Mouse (Mus musculus) stomach, embryonic 14.5 days (tissue): ENCODE results near the gene Fkbp15. TPM values are rescaled to one million over a fixed set of nuclear protein-coding genes. Genes with fewer than 3 reads are reported as not detected.

Source experiments
- ATAC-seq: fragments of 200-750 bp; cut with Nextera tagmentation; 2 replicates; pipeline ENCODE4 v1.8.0; 2017; ENCODE audit warnings: low read depth, moderate TSS enrichment; ENCODE audit not compliant: insufficient number of reproducible peaks, insufficient read depth, low FRiP score
- H3K27ac ChIP-seq: fragments of 300-500 bp; sonication (generic); 2 replicates; pipeline ENCODE4 v1.5.1; 2014; ENCODE audit warnings: mild to moderate bottlenecking, low read length, moderate library complexity, mixed read lengths
- H3K27me3 ChIP-seq: fragments of 300-500 bp; sonication (generic); 2 replicates; pipeline ENCODE4 v1.6.1; 2014; ENCODE audit warnings: low read length, control low read depth, mixed read lengths; ENCODE audit not compliant: control insufficient read depth, insufficient read depth
- H3K36me3 ChIP-seq: fragments of 300-500 bp; sonication (generic); 2 replicates; pipeline ENCODE4 v1.6.1; 2014; ENCODE audit warnings: mild to moderate bottlenecking, control low read depth, low read length, moderate library complexity, mixed read lengths; ENCODE audit not compliant: control insufficient read depth, insufficient read depth
- H3K4me1 ChIP-seq: fragments of 300-500 bp; sonication (generic); 2 replicates; pipeline ENCODE4 v1.6.1; 2014; ENCODE audit warnings: low read length, control low read depth, mixed read lengths; ENCODE audit not compliant: control insufficient read depth, insufficient read depth
- H3K4me2 ChIP-seq: fragments of 300-500 bp; sonication (generic); replicated peaks from 2 replicates; pipeline ENCODE4 v1.6.1; 2014; ENCODE audit warnings: low read depth, low read length, control low read depth
- H3K4me3 ChIP-seq: fragments of 300-500 bp; sonication (generic); 2 replicates; pipeline ENCODE4 v1.5.1; 2014; ENCODE audit warnings: low read depth, low read length, control low read depth
- H3K9ac ChIP-seq: fragments of 300-500 bp; sonication (generic); replicated peaks from 2 replicates; pipeline ENCODE4 v1.6.1; 2014; ENCODE audit warnings: low read depth, mild to moderate bottlenecking, control low read depth, low read length, moderate library complexity, mixed read lengths
- H3K9me3 ChIP-seq: fragments of 300-500 bp; sonication (generic); 2 replicates; pipeline ENCODE4 v1.6.1; 2016; ENCODE audit warnings: low read depth, low read length, control low read depth; ENCODE audit not compliant: control insufficient read depth
- WGBS: fragments of 180-500 bp; shearing (Covaris S2); extraction: QIAGEN DNeasy Blood & Tissue Kit; methylation state at CpG from one replicate; pipeline ENCODE4 v1.1.7; 2014; 5-methylcytosine and 5-hydroxymethylcytosine counted together
- polyA plus RNA-seq: library from polyadenylated mRNA; unstranded; fragments of >200 nt; fragmentation: Nextera tagmentation; extraction: Ambion mirVana; gene quantifications from 2 replicates; pipeline ENCODE4 v1.2.1, GENCODE M21; 2014

The Fkbp15 gene
- polyA plus RNA-seq, 1 experiment from 2014 or later = 28.6 TPM

DNA sequence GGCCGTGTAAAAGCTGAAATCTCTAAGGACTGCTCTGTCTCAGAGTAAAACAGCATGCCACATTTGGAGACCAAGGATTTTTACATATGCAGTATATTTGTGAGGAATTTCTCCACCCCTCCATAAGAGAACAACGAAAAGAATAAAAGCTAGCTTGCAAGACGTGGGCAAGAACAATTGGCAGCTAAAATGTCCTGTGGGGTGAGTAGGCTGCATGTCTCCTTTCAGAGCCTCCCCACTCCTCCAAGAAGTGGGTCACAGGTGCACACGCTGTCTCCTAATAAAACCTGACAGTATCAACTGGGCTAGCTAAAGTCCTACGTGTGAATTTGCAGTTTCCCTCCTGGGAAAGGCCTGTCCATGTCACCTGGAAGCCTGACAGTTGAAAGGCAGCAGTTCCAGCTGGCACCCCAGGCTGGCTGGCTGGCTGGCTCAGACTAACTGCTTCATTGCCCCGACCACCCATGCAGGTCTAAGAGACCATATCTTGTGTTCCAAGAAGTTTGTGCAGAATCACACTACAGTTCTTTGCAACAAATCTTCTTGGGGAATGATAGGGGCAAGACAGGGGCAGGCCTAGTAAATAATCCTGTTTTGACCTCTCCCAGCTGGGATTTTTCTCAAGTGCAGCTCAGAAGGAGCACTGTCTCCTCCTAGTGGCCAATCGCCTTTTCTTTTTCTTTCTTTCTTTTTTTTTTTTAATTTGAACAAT, 97.1 kb downstream of the Fkbp15 start:
- no peak overlapping the region for H3K4me2 ChIP-seq
- H3K9me3 ChIP-seq = no peaks in the 10 kb centered on the region
- no peaks in the 10 kb centered on the region for H3K4me1 ChIP-seq
- H3K9ac ChIP-seq = no peak overlapping the region
- no peaks in the 10 kb centered on the region for H3K36me3 ChIP-seq
- no peaks in the 10 kb centered on the region for H3K27me3 ChIP-seq
- no peak overlapping the region for H3K27ac ChIP-seq
- no peak overlapping the region for H3K4me3 ChIP-seq
- ATAC-seq = no peak; the same call in 1 of the 2 replicates
- 31% methylated on average over 7 of the region's 7 CpGs for WGBS

- ATAC-seq = no peak
- 46% methylated on average over 2 of the region's 2 CpGs for WGBS
- no peak within 1 kb of the TSS for H3K4me2 ChIP-seq
- no peak within 1 kb of the TSS for H3K27ac ChIP-seq
- H3K36me3 ChIP-seq = no peaks in the 10 kb centered on the region
- H3K27me3 ChIP-seq = no peaks in the 10 kb centered on the region
- no peak within 1 kb of the TSS for H3K4me3 ChIP-seq
- H3K4me1 ChIP-seq = no peaks in the 10 kb centered on the region
- H3K9me3 ChIP-seq = no peaks in the 10 kb centered on the region
- no peak within 1 kb of the TSS for H3K9ac ChIP-seq
These were observed 98.1 kb downstream of the Fkbp15 start, which contains the start of gene Slc31a2 for GRCm38 (mm10) chr4:62262276-62262675. TSS of gene Slc31a2 (plus strand) at chr4:62262562.

GRCm38 (mm10) chr4:62256931-62257330, 103.4 kb downstream of the Fkbp15 start:
- no peaks in the 10 kb centered on the region for H3K27me3 ChIP-seq
- no peak overlapping the region for H3K9ac ChIP-seq
- H3K9me3 ChIP-seq = no peaks in the 10 kb centered on the region
- H3K27ac ChIP-seq = no peak overlapping the region
- 22% methylated on average over 8 of the region's 8 CpGs for WGBS
- no peak overlapping the region for H3K4me3 ChIP-seq
- H3K36me3 ChIP-seq = no peaks in the 10 kb centered on the region
- ATAC-seq = no peak
- H3K4me1 ChIP-seq = no peaks in the 10 kb centered on the region
- H3K4me2 ChIP-seq = no peak overlapping the region

DNA sequence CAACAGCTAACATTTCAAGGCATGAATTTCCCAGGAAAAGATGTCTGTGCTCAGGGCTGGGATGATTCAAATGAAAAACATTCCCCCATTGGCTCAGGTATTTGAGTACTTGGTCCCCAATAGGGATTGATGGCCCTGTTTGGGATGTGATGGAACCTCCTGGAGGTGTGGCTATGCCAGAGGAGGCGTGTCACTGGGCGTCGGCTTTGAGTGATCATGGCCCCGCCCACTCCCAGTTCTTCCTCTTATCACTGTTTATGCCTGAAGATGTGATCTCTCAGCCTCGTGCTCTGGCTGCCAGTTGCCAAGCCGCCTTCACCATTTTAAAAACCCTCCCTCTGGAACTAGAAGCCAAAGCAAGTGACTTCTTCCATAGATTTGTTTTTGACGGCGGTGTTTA, 105.8 kb downstream of the Fkbp15 start:
- Histone ChIP-seq H3K27ac (no peak overlapping the region), H3K36me3 (no peaks in the 10 kb centered on the region), H3K4me3 (no peak overlapping the region), H3K9me3 (no peaks in the 10 kb centered on the region), H3K9ac (no peak overlapping the region), H3K4me1 (no peaks in the 10 kb centered on the region), H3K4me2 (no peak overlapping the region), H3K27me3 (no peaks in the 10 kb centered on the region)
- ATAC-seq = no peak
- 65% methylated on average over 8 of the region's 8 CpGs for WGBS

DNA sequence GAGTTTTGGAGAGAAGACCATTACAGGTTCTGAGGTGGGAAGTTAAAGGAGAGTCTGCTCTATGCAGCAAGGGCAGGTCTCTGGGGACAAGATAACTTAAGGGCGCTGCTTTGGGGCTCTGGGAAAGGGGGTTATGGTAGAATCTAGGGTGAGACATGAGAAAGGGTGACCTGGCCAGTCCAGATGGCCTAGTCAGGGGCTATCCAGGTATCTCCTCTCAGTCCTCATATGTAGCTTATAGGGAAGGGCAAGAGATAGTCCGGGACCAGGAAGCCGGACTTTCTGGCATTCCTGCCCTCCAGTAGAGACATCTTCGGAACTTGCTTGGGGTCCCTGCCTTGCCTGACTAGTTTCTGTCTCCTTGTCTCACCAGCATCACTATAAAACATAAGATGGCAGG, 108.6 kb downstream of the Fkbp15 start:
- 91% methylated on average over 4 of the region's 4 CpGs for WGBS

GRCm38 (mm10) chr4:62250896-62251544, 109.3 kb downstream of the Fkbp15 start:
- no peak for ATAC-seq
- Histone ChIP-seq H3K27me3 (no peaks in the 10 kb centered on the region), H3K36me3 (no peaks in the 10 kb centered on the region), H3K9me3 (no peaks in the 10 kb centered on the region), H3K4me1 (no peaks in the 10 kb centered on the region), H3K9ac (no peak overlapping the region), H3K4me2 (no peak overlapping the region), H3K4me3 (no peak overlapping the region), H3K27ac (no peak overlapping the region)
- 41% methylated on average over 3 of the region's 3 CpGs for WGBS

More for the DNA sequence above, 108.6 kb downstream of the Fkbp15 start:
- no peaks in the 10 kb centered on the region for H3K27me3 ChIP-seq
- H3K4me1 ChIP-seq = no peaks in the 10 kb centered on the region
- no peak overlapping the region for H3K4me3 ChIP-seq
- H3K36me3 ChIP-seq = no peaks in the 10 kb centered on the region
- H3K9ac ChIP-seq = no peak overlapping the region
- H3K9me3 ChIP-seq = no peaks in the 10 kb centered on the region
- H3K4me2 ChIP-seq = no peak overlapping the region
- ATAC-seq = no peak
- H3K27ac ChIP-seq = no peak overlapping the region

Other genes starting within 250 kb of the Fkbp15 start
- gene Mup21, start 209.7 kb downstream of the Fkbp15 start, polyA plus RNA-seq = not detected in 2 replicates
- 13.4 and 14.6 TPM in 2 replicates for gene Zfp37, start 129.5 kb downstream of the Fkbp15 start, polyA plus RNA-seq
- gene Slc31a2, start 98.0 kb downstream of the Fkbp15 start, polyA plus RNA-seq = 18.1 and 20.8 TPM in 2 replicates
- gene Slc31a1, start 179 bp upstream of the Fkbp15 start, polyA plus RNA-seq = 41.2 and 45.5 TPM in 2 replicates
- 174 and 186 TPM in 2 replicates for gene Cdc26, start 48.1 kb upstream of the Fkbp15 start, polyA plus RNA-seq
- 23.7 and 25.3 TPM in 2 replicates for gene Prpf4, start 48.2 kb upstream of the Fkbp15 start, polyA plus RNA-seq
- gene Rnf183, start 74.7 kb upstream of the Fkbp15 start, polyA plus RNA-seq = not detected in 2 replicates
- 10.9 and 11.0 TPM in 2 replicates for gene Wdr31, start 110.3 kb upstream of the Fkbp15 start, polyA plus RNA-seq
- gene Bspry, start 119.5 kb upstream of the Fkbp15 start, polyA plus RNA-seq = 19.4 and 23.5 TPM in 2 replicates
- 18.7 and 21.2 TPM in 2 replicates for gene Hdhd3, start 142.9 kb upstream of the Fkbp15 start, polyA plus RNA-seq
- 126 and 136 TPM in 2 replicates for gene Alad, start 159.4 kb upstream of the Fkbp15 start, polyA plus RNA-seq
- 73.5 and 79.8 TPM in 2 replicates for gene Pole3, start 164.5 kb upstream of the Fkbp15 start, polyA plus RNA-seq
- gene 4933430I17Rik, start 164.8 kb upstream of the Fkbp15 start, polyA plus RNA-seq = 0.49 and 0.88 TPM in 2 replicates
- gene Rgs3, start 199.3 kb upstream of the Fkbp15 start, polyA plus RNA-seq = 38.2 and 42.0 TPM in 2 replicates